Mouse (Mus musculus) left cerebral cortex, adult 2 months (tissue): ENCODE data around the gene Ankrd55. TPM values are rescaled to one million over a fixed set of nuclear protein-coding genes. Genes with fewer than 3 reads are reported as not detected.
A peak's percentile ranks its signal among the peaks of the same experiment; 100 is the strongest.
"Not testable (repeated sequence)": the region's sequence is repeated elsewhere in the genome, so short reads cannot be mapped to it uniquely, and the experiment has no call there.

ENCODE experiments used
- DNase-seq, 2 experiments: peaks; one replicate each; pipeline ENCODE4 v3.0.0; 2021 to 2022; ENCODE audit warnings: low spot score in 2 of 2, mixed read lengths in 1 of 2; ENCODE audit errors: extremely low spot score in 1 of 2
- H3K27ac ChIP-seq: fragments of 200-600 bp; 2 replicates; pipeline ENCODE4 v1.8.1; 2022
- H3K4me3 ChIP-seq: fragments of 200-600 bp; 2 replicates; pipeline ENCODE4 v1.8.1; 2022
- CTCF ChIP-seq: fragments of 200-600 bp; IDR thresholded peaks from 2 replicates; pipeline ENCODE4 v1.8.1; 2022; ENCODE audit warnings: antibody characterized with exemption, mild to moderate bottlenecking, moderate library complexity
- intact Hi-C: fragments of 180-260 bp; cut with DNase I; formaldehyde crosslinking; loops from one replicate; pipeline ENCODE4 v1.15.1; 2025
- total RNA-seq, 2 experiments: library from RNA; stranded (reverse); gene quantifications; 2 replicates each; pipeline ENCODE4 v1.2.3; 2021

Gene Ankrd55
- total RNA-seq, 2 experiments from 2014 or later: 3.6 to 4.1 TPM

DNA sequence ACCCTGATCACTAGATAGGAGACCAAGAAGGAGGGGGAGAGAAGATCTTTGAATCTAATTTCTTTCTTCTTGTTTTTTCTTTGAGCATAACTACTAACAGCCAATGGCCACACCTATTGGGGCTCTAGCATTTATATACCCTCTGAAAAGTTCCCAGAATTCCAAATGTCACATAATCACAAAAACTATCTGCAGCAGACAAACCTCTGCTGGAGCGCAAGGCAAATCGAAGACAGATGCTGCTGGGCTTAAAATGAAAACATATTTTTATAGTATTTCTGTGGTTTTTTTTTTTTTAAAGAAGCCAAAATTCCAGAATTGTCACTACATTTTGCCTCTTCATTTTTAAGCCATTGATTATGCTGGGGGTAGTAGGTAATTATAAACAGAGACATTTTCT lies 15.2 kb downstream of the Ankrd55 start:
- Histone ChIP-seq H3K27ac (no peak overlapping the region), H3K4me3 (no peak overlapping the region)
- no peak for TF ChIP-seq CTCF
- no peak for DNase-seq
- intact Hi-C loops: no loop called here

DNA sequence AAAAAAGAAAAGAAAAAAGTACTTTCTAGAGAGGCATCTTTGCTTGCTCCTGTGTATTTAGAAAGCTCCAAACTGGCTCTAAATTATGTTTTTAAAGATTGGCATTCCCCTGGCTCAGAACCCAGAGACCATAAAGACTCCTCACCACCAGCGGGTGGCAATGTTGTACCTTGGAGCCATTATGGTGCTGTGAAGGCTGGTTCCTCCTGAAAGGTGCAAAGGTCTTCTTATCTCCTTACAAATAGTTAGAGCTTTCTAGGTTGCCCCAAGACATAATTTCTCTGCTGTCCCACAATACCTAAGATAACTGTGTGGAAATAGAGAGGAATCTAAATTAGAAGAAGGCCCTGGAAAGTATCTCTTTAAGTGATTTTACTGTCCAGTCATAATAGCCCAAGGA lies 20.4 kb downstream of the Ankrd55 start:
- intact Hi-C loops: loop anchor here (1.0 to 5.0 kb wide), 3 partner anchors 159 to 224 kb away; no protein-coding TSS in a partner anchor
- DNase-seq: peak in 1 of 2 experiments; percentile 42

DNA sequence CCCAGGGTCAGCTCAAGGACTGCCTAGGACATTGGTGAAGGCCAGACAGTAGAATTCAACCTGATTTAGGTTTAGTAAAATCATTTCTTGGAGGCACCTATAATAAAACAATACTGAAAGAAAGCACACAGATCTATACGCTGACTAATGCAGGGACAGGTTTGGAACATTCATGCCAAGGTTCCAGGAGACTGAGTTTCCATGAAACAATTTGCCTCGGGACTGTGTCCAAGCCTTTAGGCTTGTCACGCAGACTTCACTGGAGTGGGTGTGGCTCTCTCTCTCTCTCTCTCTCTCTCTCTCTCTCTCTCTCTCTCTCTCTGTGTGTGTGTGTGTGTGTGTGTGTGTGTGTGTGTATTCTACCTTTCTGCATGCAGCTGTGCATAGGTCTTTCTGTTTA lies 23.4 kb downstream of the Ankrd55 start:
- DNase-seq, H3K4me3 ChIP-seq, intact Hi-C loops, H3K27ac ChIP-seq: not testable (repeated sequence)

More for the DNA sequence above, 20.4 kb downstream of the Ankrd55 start:
- no peak overlapping the region for H3K4me3 ChIP-seq
- TF ChIP-seq CTCF: peak; percentile 73
- no peak overlapping the region for H3K27ac ChIP-seq

DNA sequence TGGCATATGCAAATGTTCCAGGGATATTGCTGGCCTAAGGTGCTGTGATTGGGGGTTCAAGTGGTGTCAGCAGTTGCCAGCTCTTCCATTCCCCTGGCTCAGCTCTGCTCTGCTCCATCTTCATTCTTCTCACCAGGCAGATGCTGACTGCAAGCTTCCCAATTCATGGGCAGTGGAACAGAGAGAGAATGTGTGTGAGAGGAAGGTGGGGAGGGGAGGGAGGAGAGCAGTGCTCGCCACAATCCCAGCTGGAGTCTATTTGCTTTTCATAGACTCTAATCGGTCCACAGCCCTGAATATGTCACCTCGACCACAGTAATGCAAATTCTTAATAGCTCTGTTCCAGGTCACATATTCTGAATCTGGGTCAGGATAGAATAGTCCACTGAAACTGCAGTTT lies 27.2 kb downstream of the Ankrd55 start:
- no peak overlapping the region for H3K27ac ChIP-seq
- no peak for DNase-seq
- intact Hi-C loops: loop anchor here (5.0 kb wide), 1 partner anchor 147 kb away; the partner anchor contains the start of gene Il6st
- TF ChIP-seq CTCF: no peak
- H3K4me3 ChIP-seq: no peak overlapping the region

DNA sequence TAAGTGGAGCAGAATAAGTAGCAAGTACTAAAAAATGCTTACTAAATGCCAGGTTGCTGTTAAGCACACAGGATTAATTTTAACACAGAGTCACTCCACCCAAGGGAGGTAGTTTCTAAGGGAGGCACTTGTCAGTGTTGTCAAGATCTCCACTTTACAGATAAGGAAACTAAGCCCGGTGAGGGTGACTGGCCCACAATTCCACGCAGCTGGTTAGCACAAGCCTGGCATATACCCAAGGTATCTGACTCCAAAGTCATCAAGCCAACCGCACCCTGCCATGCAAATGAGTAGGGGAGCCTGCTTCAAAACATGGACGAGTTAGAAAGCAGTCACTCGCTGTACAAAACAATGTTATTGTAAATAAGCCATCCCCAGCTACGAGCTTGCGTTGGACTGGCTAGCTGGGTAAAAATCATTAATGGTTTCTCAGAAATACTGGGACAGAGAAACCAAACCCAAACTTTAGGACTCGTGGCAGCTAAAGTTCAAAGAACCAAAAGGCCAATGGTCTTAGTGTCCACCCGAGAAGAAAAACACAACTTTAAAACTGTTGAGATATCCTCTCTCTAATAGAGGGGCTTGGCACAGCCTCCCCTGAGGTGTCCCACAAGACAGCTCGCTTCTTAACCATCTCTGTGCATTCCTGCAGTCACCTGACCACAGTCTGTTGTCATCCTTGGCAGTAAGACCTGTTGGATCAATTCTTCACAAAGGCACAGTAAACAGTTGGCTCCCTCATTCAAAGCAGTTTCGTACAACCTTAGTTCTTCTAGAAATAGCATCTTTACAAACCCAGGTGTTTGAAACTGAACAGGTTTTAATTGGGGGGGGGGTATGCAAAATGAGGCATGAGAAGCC lies 28.6 kb downstream of the Ankrd55 start:
- DNase-seq: no peak
- intact Hi-C loops: loop anchor here (5.0 kb wide), 1 partner anchor 145 kb away; the partner anchor contains the start of gene Il6st
- H3K4me3 ChIP-seq: no peak overlapping the region
- H3K27ac ChIP-seq: no peak overlapping the region
- no peak for TF ChIP-seq CTCF

DNA sequence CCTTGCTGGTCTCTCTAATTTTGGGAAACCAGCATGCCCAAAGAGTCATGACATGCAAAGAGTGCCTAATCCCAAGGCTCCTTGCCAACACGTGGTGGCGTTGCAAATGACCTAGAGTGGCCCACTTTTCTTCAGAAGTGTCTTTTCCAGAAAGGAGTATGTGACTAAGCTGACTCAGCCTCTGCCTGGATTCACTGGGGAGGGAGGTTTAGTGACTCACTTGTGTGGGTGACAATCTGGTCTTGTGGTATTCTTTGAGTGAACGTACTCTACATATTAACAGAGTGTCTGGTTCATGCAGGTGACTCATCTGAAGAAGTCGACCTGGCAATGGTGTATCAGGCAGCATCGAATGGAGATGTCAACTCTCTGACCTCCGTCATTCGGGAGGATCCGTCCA lies 29.9 kb downstream of the Ankrd55 start:
- Histone ChIP-seq H3K27ac (no peak overlapping the region), H3K4me3 (no peak overlapping the region)
- TF ChIP-seq CTCF: no peak
- intact Hi-C loops: loop anchor here (5.0 kb wide), 1 partner anchor 144 kb away; the partner anchor contains the start of gene Il6st
- peak; percentile 43 to 58 for DNase-seq

DNA sequence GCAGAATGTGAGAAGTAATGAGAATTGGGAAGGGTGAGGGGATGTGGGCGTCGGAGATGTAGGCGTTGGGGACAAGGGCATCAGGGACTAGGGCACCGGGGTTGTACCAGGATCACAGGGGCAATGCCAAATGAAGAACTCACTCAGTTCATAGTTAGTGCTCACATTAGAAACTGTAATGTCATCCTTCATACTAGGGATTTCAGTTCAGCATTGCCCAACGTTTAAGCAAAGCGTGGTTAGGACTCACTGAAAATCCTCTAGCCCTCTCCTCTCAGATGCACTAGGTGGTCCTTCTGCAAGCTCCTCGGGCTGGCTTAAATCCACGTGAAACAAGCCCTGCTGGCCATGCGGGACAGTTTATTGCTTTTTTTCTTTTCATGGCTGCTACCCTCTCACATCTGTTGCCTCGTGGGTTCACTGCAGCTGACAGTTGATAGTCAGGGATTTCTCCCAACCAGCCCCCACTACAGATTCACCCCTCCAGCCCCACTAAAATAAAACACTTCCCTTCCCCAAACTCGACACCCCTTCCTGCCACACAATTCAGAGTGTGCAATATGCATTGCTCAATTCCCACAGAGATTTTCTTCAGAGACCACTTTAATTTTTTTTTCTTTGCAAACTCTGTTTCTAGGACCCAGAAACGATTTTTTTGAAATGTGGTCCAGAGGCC lies 35.5 kb downstream of the Ankrd55 start:
- DNase-seq: no peak
- H3K27ac ChIP-seq: no peak overlapping the region
- no peak overlapping the region for H3K4me3 ChIP-seq
- no peak for TF ChIP-seq CTCF
- intact Hi-C loops: no loop called here

DNA sequence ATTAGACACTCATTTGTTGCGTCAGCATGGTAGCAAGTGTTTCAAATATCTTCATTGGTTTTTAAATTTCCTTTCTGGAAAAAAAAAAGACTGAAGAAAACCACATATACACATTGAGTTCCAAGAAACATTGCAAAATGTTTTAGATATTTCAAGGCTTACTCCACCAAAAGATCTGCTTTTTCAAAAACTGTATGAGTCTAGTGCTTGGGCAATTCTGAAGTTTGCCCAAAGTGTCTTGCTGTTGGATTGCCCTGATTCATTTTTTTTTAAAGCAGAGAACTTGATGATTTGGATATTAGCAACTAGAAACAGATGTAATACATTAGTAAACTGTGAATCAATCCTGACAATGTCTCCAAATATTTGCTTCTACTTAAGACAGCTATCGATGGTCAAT lies 36.9 kb downstream of the Ankrd55 start:
- Histone ChIP-seq H3K27ac (no peak overlapping the region), H3K4me3 (no peak overlapping the region)
- no peak for DNase-seq
- TF ChIP-seq CTCF: no peak
- intact Hi-C loops: no loop called here

DNA sequence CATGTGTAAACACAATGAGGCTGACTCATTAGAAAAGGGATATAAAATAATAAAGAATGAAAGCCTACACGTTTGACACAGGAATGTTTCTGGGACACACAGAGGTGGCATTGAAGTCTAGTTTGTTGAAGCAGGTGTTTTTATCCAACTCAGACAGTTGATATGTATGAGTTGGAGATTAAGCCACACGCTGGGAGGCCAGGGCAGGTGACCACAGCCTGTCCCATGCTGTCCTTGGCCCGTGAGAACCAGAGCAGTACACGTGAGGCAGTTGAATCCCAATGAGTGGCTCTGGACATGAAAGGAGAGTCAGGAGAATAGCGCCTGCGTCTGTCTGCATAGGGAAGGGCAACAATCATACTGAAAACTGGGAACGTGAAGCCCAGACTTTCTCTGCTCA lies 38.2 kb downstream of the Ankrd55 start:
- H3K27ac ChIP-seq: no peak overlapping the region
- H3K4me3 ChIP-seq: no peak overlapping the region
- intact Hi-C loops: no loop called here
- no peak for DNase-seq
- TF ChIP-seq CTCF: no peak

DNA sequence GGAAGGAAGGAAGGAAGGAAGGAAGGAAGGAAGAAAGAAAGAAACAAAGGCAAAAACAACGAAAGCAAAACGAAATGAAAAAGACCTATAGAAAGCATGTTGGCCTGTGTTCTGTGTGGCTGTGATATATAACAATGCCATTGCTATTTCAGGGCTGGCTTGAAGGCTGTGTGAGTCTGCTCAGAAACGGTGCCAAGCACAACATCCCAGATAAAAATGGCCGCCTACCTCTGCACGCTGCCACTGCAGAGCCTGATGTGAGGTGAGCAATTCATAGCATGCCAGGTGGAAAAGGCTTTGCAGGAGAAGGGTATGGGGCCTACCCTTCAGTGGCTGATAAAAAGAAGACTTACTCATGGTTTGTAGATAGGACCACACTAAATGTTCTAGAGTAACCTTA lies 38.7 kb downstream of the Ankrd55 start:
- Histone ChIP-seq H3K27ac (no peak overlapping the region), H3K4me3 (no peak overlapping the region)
- DNase-seq: no peak
- no peak for TF ChIP-seq CTCF
- intact Hi-C loops: no loop called here

DNA sequence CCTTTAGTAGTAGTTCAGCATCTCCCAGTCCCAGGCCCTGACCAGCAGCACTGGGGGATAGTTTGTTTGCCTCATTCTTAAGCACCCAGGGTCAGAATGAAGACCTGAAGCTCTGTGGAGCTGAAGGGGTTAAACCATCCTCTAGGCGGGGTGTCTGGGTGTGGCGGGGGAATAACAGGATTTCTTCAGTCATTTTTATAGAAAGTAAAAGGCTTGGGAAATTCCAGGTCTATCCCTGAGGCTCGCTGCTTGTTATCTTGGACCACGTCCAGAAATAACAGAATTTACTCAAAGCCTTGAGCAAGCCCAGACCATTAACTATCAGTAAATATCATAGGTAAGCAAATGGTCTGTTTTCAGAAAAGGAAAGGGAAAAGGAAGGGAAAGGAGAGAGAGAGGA lies 39.3 kb downstream of the Ankrd55 start:
- intact Hi-C loops: no loop called here
- H3K4me3 ChIP-seq: no peak overlapping the region
- no peak for TF ChIP-seq CTCF
- H3K27ac ChIP-seq: no peak overlapping the region
- DNase-seq: no peak

DNA sequence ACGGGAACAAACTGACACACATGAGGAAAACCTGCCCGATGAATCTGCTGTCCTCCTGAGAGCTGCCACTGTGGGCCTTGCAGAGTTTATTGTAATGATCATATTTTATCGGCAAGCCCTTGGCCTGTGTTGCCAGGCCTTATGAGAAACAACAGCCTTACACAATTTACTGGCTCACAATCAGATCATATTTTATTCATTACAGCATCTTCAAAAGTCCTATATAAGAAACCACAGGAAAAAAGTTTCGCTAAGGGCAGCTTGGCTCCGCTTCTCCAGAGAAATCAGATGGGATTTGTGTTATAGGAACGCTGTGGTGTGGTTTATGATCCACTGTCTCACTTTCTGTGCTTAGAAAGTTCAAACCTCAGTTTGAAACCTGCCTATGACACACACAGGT lies 42.0 kb downstream of the Ankrd55 start:
- Histone ChIP-seq H3K4me3 (no peak overlapping the region), H3K27ac (no peak overlapping the region)
- no peak for TF ChIP-seq CTCF
- intact Hi-C loops: no loop called here
- DNase-seq: no peak
